Mouse (Mus musculus): ENCODE data around the gene Hsf4.
"Not testable (repeated sequence)": the region's sequence is repeated elsewhere in the genome, so short reads cannot be mapped to it uniquely, and the experiment has no call there.

Hsf4 gene

GRCm38 (mm10) chr8:105269461-105269947, at the start of gene Hsf4:
Gene Hsf4, plus strand, starts transcription at chr8:105269801.
- DNase-seq (ENCODE audit: low spot score in 2 of 2), result no peak

GRCm38 (mm10) chr8:105223850-105224249, 45.8 kb upstream of the Hsf4 start:
- DNase-seq (ENCODE audit: low spot score in 2 of 2), result no peak

- DNase-seq (ENCODE audit: low spot score in 2 of 2), result peak; percentile 85 to 93
Measured at GRCm38 (mm10) chr8:105224413-105225271, 45.0 kb upstream of the Hsf4 start, which contains the start of gene D230025D16Rik. Gene D230025D16Rik, plus strand, starts transcription at chr8:105225145.

- no peak for DNase-seq (ENCODE audit: low spot score in 2 of 2)
Measured at GRCm38 (mm10) chr8:105225272-105225593, 44.4 kb upstream of the Hsf4 start.

- no peak for DNase-seq (ENCODE audit: low spot score in 2 of 2)
Measured at GRCm38 (mm10) chr8:105225917-105226316, 43.7 kb upstream of the Hsf4 start.

- no peak for DNase-seq (ENCODE audit: low spot score in 2 of 2)
Measured at GRCm38 (mm10) chr8:105231503-105232320, 37.9 kb upstream of the Hsf4 start.

GRCm38 (mm10) chr8:105232321-105232693, 37.3 kb upstream of the Hsf4 start:
- not testable (repeated sequence) for DNase-seq (ENCODE audit: low spot score in 2 of 2)

GRCm38 (mm10) chr8:105233126-105233935, 36.3 kb upstream of the Hsf4 start:
- DNase-seq (ENCODE audit: low spot score in 2 of 2), result no peak

GRCm38 (mm10) chr8:105235206-105235605, 34.4 kb upstream of the Hsf4 start:
- DNase-seq (ENCODE audit: low spot score in 2 of 2), result no peak

GRCm38 (mm10) chr8:105237442-105238142, 32.0 kb upstream of the Hsf4 start:
- DNase-seq (ENCODE audit: low spot score in 2 of 2), result no peak

- no peak for DNase-seq (ENCODE audit: low spot score in 2 of 2)
Measured at GRCm38 (mm10) chr8:105241016-105241415, 28.6 kb upstream of the Hsf4 start.

- no peak for DNase-seq (ENCODE audit: low spot score in 2 of 2)
Measured at GRCm38 (mm10) chr8:105251954-105252353, 17.6 kb upstream of the Hsf4 start.

- DNase-seq (ENCODE audit: low spot score in 2 of 2), result no peak
Measured at GRCm38 (mm10) chr8:105252680-105253537, 16.7 kb upstream of the Hsf4 start.

- DNase-seq (ENCODE audit: low spot score in 2 of 2), result no peak
Measured at GRCm38 (mm10) chr8:105253766-105254151, 15.8 kb upstream of the Hsf4 start.

- peak; percentile 77 to 87 for DNase-seq (ENCODE audit: low spot score in 2 of 2)
Measured at GRCm38 (mm10) chr8:105254152-105254965, 15.2 kb upstream of the Hsf4 start.

- DNase-seq (ENCODE audit: low spot score in 2 of 2), result peak in 1 of 2 experiments; percentile 44
Measured at GRCm38 (mm10) chr8:105254966-105255350, 14.6 kb upstream of the Hsf4 start, which contains the start of gene B3gnt9. Gene B3gnt9, minus strand, starts transcription at chr8:105255153.

GRCm38 (mm10) chr8:105257318-105258114, 12.1 kb upstream of the Hsf4 start:
- no peak for DNase-seq (ENCODE audit: low spot score in 2 of 2)
